Mouse (Mus musculus) central nervous system, embryonic 11.5 days (tissue): ENCODE measurements around the gene Azin2. TPM values are rescaled to one million over a fixed set of nuclear protein-coding genes. Genes with fewer than 3 reads are reported as not detected.

ENCODE experiments used
- polyA plus RNA-seq: library from polyadenylated mRNA; depleted of rRNA; stranded (reverse); fragments of >200 nt; gene quantifications from 2 replicates; pipeline ENCODE4 v1.2.3, GENCODE M21; 2012; rRNA removed

Gene Azin2
- polyA plus RNA-seq, result 14.2 and 16.4 TPM in 2 replicates

DNA sequence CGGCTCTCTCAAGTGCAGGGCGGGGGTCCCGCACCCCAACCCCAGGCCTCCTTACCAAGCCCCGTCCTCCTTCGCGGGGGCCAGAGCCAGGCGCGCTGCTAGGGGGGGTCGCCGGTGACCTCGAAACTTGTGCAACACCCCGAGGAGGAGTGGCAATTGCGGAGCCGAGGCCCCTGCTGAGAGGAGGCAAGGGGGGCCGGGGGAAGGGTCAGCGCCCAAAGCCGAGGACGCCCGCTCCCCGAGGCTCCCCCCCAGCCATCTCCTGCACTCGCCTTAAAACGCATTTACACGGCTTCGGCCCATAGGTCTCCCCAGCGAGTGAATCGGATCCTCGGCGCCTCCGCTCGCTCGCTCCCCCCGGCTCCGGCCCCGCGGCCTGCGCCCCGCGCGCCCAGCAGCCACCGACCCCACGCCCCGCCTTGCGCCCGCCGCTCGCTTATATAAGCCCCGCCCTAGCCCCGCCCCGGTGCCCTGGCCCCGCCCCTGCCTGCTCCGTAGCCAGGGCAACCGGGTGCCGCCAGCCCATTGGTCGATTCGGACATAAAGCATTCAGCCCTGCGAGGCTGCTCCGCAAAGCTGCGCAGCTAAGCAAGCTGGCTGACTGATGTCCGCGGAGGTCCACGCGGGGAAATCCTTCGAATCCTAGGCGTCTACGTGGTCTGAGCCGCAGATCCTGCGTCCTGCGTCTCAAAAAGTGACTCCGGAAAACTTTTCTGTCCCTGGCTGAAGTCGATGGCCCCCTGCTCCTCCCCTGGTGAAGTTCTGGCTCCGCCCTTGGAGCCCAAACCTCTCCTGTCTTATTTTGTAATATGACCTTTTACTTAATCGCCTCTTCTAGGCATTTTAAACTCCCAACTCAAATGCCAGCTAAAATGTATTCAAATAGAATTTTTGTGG is at the start of gene Azin2:
Gene Azin2 (minus strand): TSS at position 414 of the 897 bp plus-strand sequence.

DNA sequence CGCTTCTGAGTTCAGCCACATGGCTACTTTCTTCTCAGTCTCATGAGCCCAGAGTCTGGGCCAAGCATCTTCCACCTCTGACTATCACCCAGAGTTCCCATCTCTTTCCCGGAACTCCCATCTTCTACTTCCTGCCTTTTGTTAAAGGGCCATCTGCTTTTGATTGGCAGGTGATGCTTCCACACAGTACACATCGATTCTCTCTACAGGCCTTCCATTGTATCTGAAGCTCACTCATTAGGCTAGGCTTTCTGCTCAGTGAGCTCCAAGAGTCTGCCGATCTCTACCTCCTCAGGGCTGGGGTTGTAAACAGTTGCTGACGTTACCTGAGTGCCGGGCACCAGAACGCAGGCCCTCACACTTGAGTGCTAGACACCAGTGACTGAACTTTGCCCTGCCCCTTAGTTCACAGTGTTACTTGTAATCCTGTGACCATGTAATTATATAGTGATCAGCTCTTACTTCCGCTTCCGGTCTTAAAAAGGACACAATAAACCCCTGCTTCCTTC is 29.3 kb upstream of the Azin2 start, which contains the start of gene Ak2:
Gene Ak2 (plus strand): TSS at position 459 of the 509 bp plus-strand sequence.

DNA sequence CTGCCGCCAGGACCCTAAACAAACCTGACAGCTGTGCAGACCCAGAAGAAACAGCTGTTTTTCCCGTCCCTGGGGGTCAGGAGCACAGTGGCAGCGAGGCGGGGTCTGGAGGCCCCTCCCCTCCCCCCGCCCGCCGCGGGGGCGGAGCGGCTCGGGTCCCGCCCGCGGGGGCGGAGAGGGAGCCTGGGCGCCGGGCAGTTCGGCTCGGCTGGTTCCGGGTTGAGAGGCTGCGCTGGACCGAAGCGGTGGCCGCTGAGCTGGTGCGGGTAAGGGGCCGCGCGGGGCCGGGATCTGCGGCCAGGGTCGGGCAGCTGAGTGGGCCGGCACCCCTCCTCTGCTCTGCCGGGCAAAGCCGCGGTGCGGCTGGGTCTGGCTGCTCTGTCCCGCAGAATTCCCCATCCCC is 78.9 kb downstream of the Azin2 start, which contains the start of gene Trim62:
Gene Trim62 (plus strand): TSS at position 202 of the 403 bp plus-strand sequence.

Other genes starting within 250 kb of the Azin2 start
- 2.4 and 2.6 TPM in 2 replicates for gene A3galt2, start 207.1 kb downstream of the Azin2 start, polyA plus RNA-seq
- 53.7 and 84.1 TPM in 2 replicates for gene Zfp362, start 156.4 kb downstream of the Azin2 start, polyA plus RNA-seq
- 8.7 and 14.1 TPM in 2 replicates for gene Trim62, start 78.9 kb downstream of the Azin2 start, polyA plus RNA-seq
- gene Ak2, start 29.5 kb upstream of the Azin2 start, polyA plus RNA-seq, result 112 and 201 TPM in 2 replicates
- 25.5 and 30.5 TPM in 2 replicates for gene Rnf19b, start 95.8 kb upstream of the Azin2 start, polyA plus RNA-seq
- gene Tmem54, start 143.1 kb upstream of the Azin2 start, polyA plus RNA-seq, result 1.0 and 2.0 TPM in 2 replicates
- 6.5 and 7.7 TPM in 2 replicates for gene Hpca, start 159.6 kb upstream of the Azin2 start, polyA plus RNA-seq
- gene Fndc5, start 174.6 kb upstream of the Azin2 start, polyA plus RNA-seq, result 1.4 and 10.3 TPM in 2 replicates
- 31.1 and 49.6 TPM in 2 replicates for gene S100pbp, start 227.3 kb upstream of the Azin2 start, polyA plus RNA-seq
- 58.1 and 81.0 TPM in 2 replicates for gene Yars, start 227.3 kb upstream of the Azin2 start, polyA plus RNA-seq